Mouse (Mus musculus) CD4-positive naive resting alpha-beta T cell, adult 76 days (primary cell): ENCODE measurements around the gene Flvcr2. TPM values are rescaled to one million over a fixed set of nuclear protein-coding genes. Genes with fewer than 3 reads are reported as not detected.

Source experiments
- total RNA-seq: library from RNA; stranded (reverse); gene quantifications from one replicate; pipeline ENCODE4 v1.2.4, GENCODE M21; 2023

The Flvcr2 gene
- total RNA-seq = not detected

DNA sequence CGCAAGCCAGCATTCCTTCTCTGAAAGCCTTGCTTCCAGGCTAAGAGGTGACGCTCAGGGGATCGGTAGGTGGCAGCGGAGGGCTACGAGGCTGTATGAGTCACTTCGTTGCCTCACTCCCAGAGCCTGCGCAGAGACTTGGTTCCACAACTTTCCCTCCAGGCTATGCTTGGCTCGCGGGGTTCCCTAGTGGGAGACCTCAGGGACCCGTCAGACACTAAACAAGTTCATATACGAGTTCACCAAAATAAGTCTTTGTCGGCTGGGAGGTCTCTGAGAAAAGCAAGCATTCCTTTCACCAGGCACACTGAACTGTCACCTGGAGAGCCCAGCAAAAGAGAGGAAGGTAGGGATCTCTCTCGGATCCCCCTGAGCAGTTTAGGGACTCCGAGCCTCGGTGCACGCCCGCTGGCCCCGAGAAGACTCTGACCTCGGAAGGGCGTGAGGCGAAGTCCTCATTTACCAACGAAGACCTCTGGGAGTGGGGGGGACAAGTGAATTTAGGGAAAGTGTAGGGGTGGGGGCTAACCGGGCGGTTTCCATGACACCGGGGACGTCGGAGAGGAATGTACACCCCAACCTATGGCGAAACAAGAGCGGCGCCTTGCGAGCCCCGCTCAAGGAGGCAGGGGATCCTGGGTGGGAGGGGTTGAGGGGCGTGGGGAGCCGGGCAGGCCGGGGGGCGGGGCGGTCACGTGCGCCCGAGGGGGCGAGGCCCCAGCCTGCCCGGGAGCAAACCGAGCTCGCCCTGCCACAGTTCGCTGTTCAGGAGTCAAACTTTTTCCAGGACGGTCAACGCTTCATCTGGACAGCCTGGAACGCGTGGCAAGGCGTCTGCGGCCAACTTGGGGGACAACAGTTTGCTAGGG is at the start of gene Flvcr2:
Flvcr2 (plus strand) TSS at position 713 of the 869 bp plus-strand sequence.

GRCm38 (mm10) chr12:85824438-85825264 is 78.3 kb downstream of the Flvcr2 start, which contains the start of the genes Erg28 and Ttll5:
TSS of gene Erg28 (minus strand) at chr12:85824550.
TSS of gene Ttll5 (plus strand) at chr12:85824659.

Other genes starting within 250 kb of the Flvcr2 start
- gene Jdp2, start 147.5 kb upstream of the Flvcr2 start, total RNA-seq = 2.2 TPM
- gene Batf, start 59.9 kb upstream of the Flvcr2 start, total RNA-seq = 37.7 TPM
- 27.5 TPM for gene Erg28, start 78.0 kb downstream of the Flvcr2 start, total RNA-seq
- gene Ttll5, start 78.1 kb downstream of the Flvcr2 start, total RNA-seq = 22.3 TPM